Mouse (Mus musculus) thymus, adult 2 months (tissue): ENCODE measurements around the gene Prtn3. TPM values are rescaled to one million over a fixed set of nuclear protein-coding genes. Genes with fewer than 3 reads are reported as not detected.
"Not testable (repeated sequence)": the region's sequence is repeated elsewhere in the genome, so short reads cannot be mapped to it uniquely, and the experiment has no call there.

Source experiments
- DNase-seq: peaks from one replicate; pipeline ENCODE4 v3.0.0; 2021
- H3K27ac ChIP-seq: fragments of 200-500 bp; 2 replicates; pipeline ENCODE4 v1.5.1; 2012; ENCODE audit warnings: low read length, control low read depth; ENCODE audit not compliant: control insufficient read depth, insufficient read depth
- H3K27me3 ChIP-seq: fragments of 200-500 bp; 2 replicates; pipeline ENCODE4 v1.6.1; 2012; ENCODE audit warnings: mild to moderate bottlenecking, low read length, moderate library complexity, mixed read lengths; ENCODE audit not compliant: control insufficient read depth, insufficient read depth
- H3K36me3 ChIP-seq: fragments of 200-500 bp; 2 replicates; pipeline ENCODE4 v1.6.1; 2012; ENCODE audit warnings: mild to moderate bottlenecking, low read length, moderate library complexity; ENCODE audit not compliant: control insufficient read depth, insufficient read depth
- H3K4me1 ChIP-seq: fragments of 200-500 bp; replicated peaks from 2 replicates; pipeline ENCODE4 v1.6.1; 2012; ENCODE audit warnings: low read length; ENCODE audit not compliant: control insufficient read depth, insufficient read depth
- H3K4me3 ChIP-seq: fragments of 200-500 bp; 2 replicates; pipeline ENCODE4 v1.5.1; 2012; ENCODE audit warnings: mild to moderate bottlenecking, low read length, control low read depth, moderate library complexity; ENCODE audit not compliant: control insufficient read depth, insufficient read depth
- CTCF ChIP-seq: fragments of 200-500 bp; IDR thresholded peaks from 2 replicates; pipeline ENCODE4 v1.5.1; 2012; ENCODE audit warnings: mild to moderate bottlenecking, control low read depth, low read length, moderate library complexity, borderline replicate concordance; ENCODE audit not compliant: control insufficient read depth, poor library complexity, insufficient read depth; ENCODE audit errors: extremely low read depth
- POLR2A ChIP-seq: fragments of 200-500 bp; IDR thresholded peaks from 2 replicates; pipeline ENCODE4 v1.6.1; 2012; ENCODE audit warnings: mild to moderate bottlenecking, low read length, control low read depth, moderate library complexity; ENCODE audit not compliant: control insufficient read depth, poor library complexity, insufficient read depth; ENCODE audit errors: extremely low read depth
- WGBS: fragments of 180-500 bp; shearing (Covaris S2); methylation state at CpG from one replicate; pipeline ENCODE4 v1.1.7; 2018; 5-methylcytosine and 5-hydroxymethylcytosine counted together
- polyA plus RNA-seq: library from polyadenylated mRNA; depleted of rRNA; stranded (reverse); fragments of >200 nt; gene quantifications from 2 replicates; pipeline ENCODE4 v1.2.3, GENCODE M21; 2012

Gene Prtn3
- polyA plus RNA-seq, 1 experiment, result 5.3 TPM

DNA sequence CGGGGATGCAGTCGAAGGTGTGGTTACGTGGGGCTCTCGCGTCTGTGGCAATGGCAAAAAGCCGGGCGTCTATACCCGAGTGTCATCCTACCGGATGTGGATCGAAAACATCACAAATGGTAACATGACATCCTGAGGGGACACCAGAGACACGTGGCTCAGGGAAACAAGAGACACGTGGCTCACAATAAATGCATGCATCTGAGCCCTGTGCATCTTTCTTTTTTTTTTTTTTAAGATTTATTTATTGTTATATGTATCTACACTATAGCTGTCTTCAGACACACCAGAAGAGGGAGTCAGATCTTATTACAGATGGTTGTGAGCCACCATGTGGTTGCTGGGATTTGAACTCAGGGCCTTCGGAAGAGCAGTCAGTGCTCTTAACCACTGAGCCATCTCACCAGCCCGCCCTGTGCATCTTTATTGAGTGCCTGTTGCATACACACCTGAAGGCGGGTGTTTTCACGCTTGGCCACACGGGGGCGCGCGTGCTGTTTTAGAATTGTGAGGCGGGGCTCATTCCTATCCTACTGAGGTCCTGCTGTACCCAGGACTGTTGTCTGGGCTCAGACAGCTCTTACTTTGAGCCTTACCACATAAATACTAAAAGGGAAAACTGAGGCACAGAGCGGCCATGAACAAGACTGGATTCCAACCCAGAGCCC lies 18.3 kb downstream of the Prtn3 start:
- peak; percentile 85 for DNase-seq
- not testable (repeated sequence) for H3K4me1 ChIP-seq, H3K4me3 ChIP-seq, H3K36me3 ChIP-seq, H3K27me3 ChIP-seq, H3K27ac ChIP-seq
- peak; percentile 88 for TF ChIP-seq CTCF
- 47% methylated on average over 22 of the region's 22 CpGs for WGBS

DNA sequence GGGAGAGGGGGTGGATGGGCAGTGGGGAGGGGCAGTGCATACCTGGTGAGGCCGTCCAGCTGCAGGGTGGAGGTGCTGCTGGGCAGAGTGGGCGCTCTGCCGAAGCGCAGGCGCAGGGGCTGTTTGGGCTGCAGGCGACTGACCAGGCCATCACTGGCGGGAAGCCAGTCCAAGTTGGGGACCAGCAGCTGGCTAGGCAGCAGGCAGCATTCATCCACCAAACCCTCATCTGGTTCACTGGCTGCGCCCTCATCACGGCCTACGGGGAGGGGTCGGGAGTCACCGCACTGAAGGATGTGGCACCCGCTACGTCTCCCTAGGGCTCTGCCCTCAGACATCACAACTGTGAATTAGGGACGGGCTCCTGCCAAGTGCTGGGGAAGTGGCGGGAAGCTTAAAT lies 22.0 kb downstream of the Prtn3 start:
- WGBS, result 93% methylated on average over 16 of the region's 16 CpGs
- TF ChIP-seq POLR2A (no peak), CTCF (no peak)
- no peak overlapping the region for H3K27ac ChIP-seq
- H3K4me1 ChIP-seq, result no peaks in the 10 kb centered on the region; the same call in 1 of the 2 replicates
- no peaks in the 10 kb centered on the region for H3K36me3 ChIP-seq
- H3K27me3 ChIP-seq, result no peaks in the 10 kb centered on the region
- H3K4me3 ChIP-seq, result no peak overlapping the region
- no peak for DNase-seq

DNA sequence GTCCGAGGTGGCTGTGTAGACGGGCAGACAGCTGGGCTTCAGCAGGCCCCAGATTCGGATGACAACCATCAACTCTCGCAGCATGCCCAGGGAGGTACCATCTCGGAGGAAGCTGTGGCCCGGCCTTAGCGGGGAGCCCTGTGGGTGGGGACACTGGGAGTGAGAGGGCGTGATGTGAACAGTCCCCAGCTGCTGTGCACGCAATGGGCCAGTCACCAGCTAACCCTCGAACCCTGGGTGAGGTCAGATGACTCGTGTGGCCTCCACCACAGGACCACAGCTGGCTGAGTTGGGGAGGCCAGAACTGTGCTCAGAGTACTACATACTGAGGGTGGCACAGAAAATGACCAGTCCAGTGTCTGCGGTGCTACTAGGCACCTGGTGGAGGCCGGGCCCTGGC lies 22.5 kb downstream of the Prtn3 start:
- H3K27ac ChIP-seq, result no peak overlapping the region
- TF ChIP-seq POLR2A (no peak), CTCF (no peak)
- H3K27me3 ChIP-seq, result no peaks in the 10 kb centered on the region
- 80% methylated on average over 13 of the region's 13 CpGs for WGBS
- no peak overlapping the region for H3K4me3 ChIP-seq
- no peaks in the 10 kb centered on the region; the same call in 1 of the 2 replicates for H3K4me1 ChIP-seq
- DNase-seq, result no peak
- H3K36me3 ChIP-seq, result no peaks in the 10 kb centered on the region

DNA sequence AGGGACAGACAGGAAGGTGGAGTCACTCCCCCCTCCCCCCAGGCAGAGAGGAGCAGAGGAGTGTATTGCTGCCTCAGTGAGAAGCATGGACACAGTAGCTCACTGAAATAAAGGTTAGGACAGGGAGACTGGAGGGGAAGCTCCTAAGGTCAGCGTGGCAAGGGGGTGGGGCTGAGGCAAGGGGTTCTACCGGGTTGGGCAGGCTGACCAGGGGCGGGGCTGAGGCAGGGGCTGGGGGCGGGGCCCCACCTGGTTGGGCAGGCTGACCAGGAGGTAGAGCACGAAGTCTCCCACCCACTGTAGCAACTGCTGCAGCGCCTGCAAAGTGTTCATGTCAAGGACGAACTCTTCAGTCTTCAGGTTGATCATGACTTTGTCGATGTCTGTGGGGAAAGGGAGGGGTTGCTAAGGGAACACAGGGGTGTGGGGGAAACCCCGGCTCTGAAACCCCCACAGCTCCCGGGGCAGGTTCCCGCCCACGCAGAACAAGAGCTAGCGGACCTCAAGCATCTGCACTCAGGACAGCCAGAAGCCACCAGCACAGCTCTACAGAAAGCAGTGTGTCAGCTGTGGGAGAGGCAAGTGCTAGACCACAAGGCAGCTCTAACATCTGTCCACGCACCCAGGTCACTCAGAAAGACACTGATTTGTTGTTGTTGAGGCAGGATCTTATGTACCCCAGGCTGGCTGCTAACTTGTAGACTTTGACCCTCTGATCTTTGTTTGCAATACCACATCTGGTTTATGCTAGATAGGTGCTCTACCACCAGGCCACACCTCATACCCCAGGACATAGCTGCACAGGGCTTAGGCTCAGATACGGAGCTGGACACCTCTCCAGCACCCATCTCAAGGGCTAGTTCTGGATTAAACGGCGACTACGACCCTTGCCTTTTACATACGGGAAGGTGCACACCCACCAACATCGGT lies 23.3 kb downstream of the Prtn3 start:
- Histone ChIP-seq H3K4me1 (no peaks in the 10 kb centered on the region; the same call in 1 of the 2 replicates), H3K4me3 (no peak overlapping the region), H3K27ac (no peak overlapping the region), H3K36me3 (no peaks in the 10 kb centered on the region), H3K27me3 (no peaks in the 10 kb centered on the region)
- TF ChIP-seq POLR2A, result no peak
- no peak for TF ChIP-seq CTCF
- WGBS, result 73% methylated on average over 20 of the region's 20 CpGs
- no peak for DNase-seq

DNA sequence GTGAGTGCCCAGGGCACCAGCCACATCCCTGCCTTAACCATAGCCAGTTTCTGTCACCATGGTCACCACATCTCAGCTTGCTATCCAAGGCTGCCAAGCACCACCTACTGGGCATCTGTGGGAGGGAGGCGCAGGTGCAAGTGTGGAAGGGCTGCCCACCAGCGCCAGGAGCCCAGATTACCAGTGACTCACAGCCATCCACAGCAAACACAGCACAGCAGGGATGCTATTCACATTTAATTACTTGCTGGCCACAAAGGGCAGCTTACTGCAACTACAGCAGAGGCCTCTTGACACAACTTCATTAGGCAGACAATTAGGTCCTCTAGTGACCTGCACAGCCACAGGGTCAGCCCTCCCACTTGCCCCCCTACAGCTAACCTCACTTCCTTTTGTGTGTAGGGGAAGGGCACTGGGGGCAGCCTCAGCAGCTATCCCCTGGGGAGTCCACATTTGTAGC lies 26.7 kb downstream of the Prtn3 start:
- Histone ChIP-seq H3K4me3 (no peak overlapping the region), H3K27ac (no peak overlapping the region), H3K27me3 (no peaks in the 10 kb centered on the region), H3K4me1 (no peaks in the 10 kb centered on the region; the same call in 1 of the 2 replicates), H3K36me3 (no peaks in the 10 kb centered on the region)
- TF ChIP-seq CTCF (no peak), POLR2A (no peak)
- WGBS, result 85% methylated on average over 2 of the region's 2 CpGs
- no peak for DNase-seq

DNA sequence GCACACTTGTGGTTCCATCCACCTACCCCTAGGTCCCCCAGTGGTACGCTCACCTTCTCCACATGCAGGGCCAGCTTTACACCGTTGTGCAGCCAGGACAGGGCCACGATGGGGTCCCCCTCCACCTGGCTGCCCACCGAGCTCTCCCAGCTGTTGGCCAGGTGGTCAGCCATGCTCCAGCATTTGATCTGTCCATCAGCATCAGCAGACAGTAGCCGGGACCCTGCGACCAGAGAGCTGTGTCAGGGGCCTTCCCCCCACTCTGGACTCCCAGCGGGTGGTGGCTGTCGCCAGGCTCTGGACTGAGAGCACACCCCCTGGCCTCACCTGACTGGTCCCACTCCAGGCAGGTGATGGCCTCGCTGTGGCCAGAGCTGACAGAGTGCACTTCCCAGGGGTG lies 32.4 kb downstream of the Prtn3 start:
- TF ChIP-seq POLR2A (no peak), CTCF (no peak)
- peaks cover 10% of the 10 kb centered on the region for H3K4me1 ChIP-seq
- H3K27me3 ChIP-seq, result no peaks in the 10 kb centered on the region
- H3K36me3 ChIP-seq, result no peaks in the 10 kb centered on the region
- H3K4me3 ChIP-seq, result no peak overlapping the region
- WGBS, result 95% methylated on average over 9 of the region's 9 CpGs
- no peak for DNase-seq
- H3K27ac ChIP-seq, result no peak overlapping the region

DNA sequence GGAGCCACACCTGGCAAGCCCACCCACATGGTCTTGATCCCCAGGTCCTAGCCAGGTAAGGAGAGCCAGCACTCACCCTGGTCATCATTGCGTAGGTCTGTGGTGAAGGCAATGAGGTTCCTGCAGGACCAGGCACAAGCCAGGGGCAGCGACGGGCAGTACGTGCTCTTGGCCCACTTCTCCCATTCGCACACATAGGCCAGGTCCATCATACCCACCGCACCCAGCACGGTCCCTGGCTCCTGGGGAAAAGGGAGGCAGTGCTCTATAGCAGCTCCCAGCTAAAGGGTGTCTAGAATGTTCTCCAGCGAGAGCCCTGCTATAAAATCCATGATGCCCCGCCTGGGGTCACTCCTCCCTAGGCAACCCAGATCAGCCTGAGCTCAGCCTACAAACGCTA lies 33.1 kb downstream of the Prtn3 start:
- no peaks in the 10 kb centered on the region for H3K27me3 ChIP-seq
- no peak for DNase-seq
- peaks cover 10% of the 10 kb centered on the region for H3K4me1 ChIP-seq
- H3K36me3 ChIP-seq, result no peaks in the 10 kb centered on the region
- TF ChIP-seq CTCF, result no peak
- no peak for TF ChIP-seq POLR2A
- H3K4me3 ChIP-seq, result no peak overlapping the region
- no peak overlapping the region for H3K27ac ChIP-seq
- 98% methylated on average over 10 of the region's 10 CpGs for WGBS
